Mouse (Mus musculus): ENCODE measurements around the gene Snx27.

The Snx27 gene

DNA sequence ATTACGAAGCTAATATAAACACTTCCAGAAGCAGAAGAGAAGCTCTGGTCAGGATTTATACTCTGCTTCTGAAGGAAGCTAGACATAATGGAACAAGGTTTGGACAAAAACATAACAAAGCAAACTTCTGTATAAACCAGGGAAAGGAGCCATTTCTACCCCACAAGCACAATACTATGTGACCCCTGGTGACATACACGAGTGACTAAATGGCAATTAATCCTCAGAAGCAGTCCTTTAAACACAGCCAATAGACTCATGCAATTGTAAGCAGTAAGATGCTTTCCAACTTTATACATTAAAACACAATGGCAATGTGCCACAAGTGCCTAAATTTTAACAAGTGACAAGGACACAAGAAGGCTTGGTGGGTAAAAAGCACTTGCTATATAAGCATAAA lies 15.3 kb downstream of the Snx27 start:
- DNase-seq (ENCODE audit: low spot score in 2 of 2), result no peak

GRCm38 (mm10) chr3:94565557-94565956 lies 17.0 kb downstream of the Snx27 start:
- DNase-seq (ENCODE audit: low spot score in 2 of 2), result no peak

DNA sequence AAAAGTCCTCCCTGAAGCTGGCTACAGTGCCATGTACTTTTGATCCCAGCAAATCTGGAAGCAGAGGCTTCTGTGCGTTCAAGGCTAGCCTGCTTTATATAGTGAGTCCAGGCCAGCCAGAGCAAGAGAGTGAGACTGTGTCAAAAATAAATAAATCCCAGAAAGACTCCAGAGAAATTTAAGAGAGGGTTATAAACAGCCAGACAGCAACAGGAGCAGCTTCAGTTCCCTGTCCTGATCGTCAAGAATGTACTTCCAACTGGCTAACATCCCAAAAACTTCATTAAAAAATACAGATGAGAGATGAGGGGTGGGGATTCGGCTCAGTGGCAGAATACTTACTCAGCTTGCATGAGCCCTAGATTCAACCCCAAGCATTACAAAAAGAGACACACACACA lies 17.4 kb downstream of the Snx27 start:
- no peak for DNase-seq (ENCODE audit: low spot score in 2 of 2)

DNA sequence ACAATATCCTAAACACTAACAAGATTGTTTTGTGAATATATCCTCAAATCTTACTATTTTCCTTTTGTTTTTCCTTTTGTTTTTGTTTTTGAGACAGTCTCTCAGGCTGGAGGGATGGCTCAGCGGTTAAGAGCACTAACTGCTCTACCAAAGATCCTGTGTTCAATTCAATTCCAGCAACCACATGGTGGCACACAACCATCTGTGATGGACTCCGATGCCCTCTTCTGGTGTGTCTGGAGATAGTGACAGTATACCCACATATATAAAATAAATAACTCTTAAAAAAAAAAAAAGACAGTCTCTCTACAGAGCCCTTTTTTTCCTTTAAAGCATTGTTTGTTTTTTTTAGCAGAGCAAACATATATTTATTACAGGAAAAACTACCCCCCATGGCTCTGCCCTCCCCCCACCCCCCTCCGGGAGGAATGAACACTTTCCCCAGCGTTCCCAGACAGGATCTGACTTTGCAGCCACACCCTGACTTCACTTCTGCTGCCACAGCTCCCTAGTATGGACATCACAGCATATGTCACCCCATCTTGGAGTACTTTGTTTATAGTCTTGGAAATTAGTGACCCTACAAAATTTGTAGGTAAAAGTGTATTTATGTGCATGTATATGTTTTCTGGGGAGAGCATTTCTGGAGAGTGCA lies 18.0 kb downstream of the Snx27 start:
- DNase-seq (ENCODE audit: low spot score in 2 of 2), result no peak

- no peak for DNase-seq (ENCODE audit: low spot score in 2 of 2)
These were observed 19.4 kb downstream of the Snx27 start for GRCm38 (mm10) chr3:94563163-94563562.

GRCm38 (mm10) chr3:94559931-94560429 lies 22.5 kb downstream of the Snx27 start:
- DNase-seq (ENCODE audit: low spot score in 2 of 2), result no peak

DNA sequence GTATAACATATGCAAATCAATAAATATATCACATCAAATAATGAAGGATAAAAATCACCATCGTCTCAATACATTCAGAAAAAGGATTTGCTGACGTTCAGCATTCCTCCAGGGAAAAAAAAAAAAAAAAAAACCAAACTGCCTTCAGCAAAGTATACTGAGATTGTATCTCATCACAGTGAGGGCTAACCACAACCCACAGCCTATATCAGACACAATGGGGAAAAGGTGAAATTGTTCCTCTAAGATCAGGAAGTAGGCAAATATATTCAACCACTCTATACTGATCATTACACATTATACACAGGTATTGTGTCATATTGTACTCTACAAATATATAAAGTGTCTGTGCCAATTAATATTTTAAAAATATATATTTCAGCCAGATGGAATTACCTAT lies 33.5 kb downstream of the Snx27 start:
- DNase-seq (ENCODE audit: low spot score in 2 of 2), result no peak

GRCm38 (mm10) chr3:94537187-94537586 lies 45.3 kb downstream of the Snx27 start:
- DNase-seq (ENCODE audit: low spot score in 2 of 2), result peak in 1 of 2 experiments; percentile 1

DNA sequence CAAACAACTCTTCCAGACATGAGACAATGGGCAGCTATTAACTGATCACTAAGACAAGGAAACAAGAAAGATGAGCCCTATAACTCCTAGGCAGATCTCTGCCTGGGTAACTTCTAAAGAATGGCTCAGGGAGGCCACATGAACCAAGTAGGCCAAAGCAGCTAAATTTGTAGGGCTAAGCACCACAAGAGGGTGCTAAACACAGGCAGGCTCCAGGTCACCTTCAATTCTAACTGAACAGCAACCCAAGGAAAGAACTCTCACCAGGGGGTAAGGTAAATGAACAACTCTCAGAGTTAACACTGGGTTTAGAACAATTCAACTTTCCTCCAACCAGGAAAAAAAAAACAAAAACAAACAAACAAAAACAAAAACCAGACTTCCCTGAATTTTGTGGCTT lies 48.5 kb downstream of the Snx27 start:
- DNase-seq (ENCODE audit: low spot score in 2 of 2), result peak in 1 of 2 experiments; percentile 3

DNA sequence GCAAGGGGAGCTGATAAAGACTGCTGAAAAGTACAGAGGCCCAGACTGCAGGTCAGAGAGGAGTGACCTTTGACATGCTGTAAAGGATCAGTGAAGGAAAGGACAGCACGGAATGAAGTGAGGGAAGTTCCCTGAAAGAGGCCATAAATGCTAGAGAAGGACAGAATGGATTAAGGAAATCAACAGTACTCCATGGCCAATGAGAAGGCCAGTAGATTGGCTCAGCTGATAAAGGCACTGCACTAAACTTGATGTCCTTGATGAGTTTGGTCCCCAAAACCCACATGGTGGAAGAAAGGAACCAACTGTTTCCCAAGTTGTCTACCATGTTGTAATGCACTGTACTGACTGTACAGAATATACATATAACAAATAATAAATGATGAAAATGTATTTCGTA lies 55.8 kb downstream of the Snx27 start:
- no peak for DNase-seq (ENCODE audit: low spot score in 2 of 2)

DNA sequence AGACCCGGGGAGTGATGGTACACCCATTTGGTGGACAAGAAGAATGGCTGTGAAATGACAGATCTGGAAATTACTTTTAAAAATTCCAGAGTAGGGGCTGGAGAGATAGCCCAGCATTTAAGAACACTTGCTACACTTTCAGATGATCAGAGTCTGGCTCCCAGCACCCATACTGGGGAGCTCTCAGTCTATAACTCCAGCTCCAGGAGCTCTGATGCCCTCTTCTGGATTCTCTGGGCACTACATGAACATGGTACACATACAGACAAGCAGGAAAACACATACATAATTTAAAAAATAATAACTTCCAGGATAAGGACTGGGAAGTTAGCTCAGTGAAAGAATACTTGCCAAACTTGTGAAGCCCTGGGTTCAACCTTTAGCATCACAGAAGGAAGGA lies 75.9 kb downstream of the Snx27 start:
- no peak for DNase-seq (ENCODE audit: low spot score in 2 of 2)

GRCm38 (mm10) chr3:94502243-94502642 lies 80.3 kb downstream of the Snx27 start:
- no peak for DNase-seq (ENCODE audit: low spot score in 2 of 2)

- no peak for DNase-seq (ENCODE audit: low spot score in 2 of 2)
These were observed 85.4 kb downstream of the Snx27 start for GRCm38 (mm10) chr3:94497162-94497561.

GRCm38 (mm10) chr3:94487581-94487980 lies 94.9 kb downstream of the Snx27 start:
- no peak for DNase-seq (ENCODE audit: low spot score in 2 of 2)

- no peak for DNase-seq (ENCODE audit: low spot score in 2 of 2)
These were observed 96.6 kb downstream of the Snx27 start for GRCm38 (mm10) chr3:94485922-94486321.

GRCm38 (mm10) chr3:94483790-94484439 lies 98.6 kb downstream of the Snx27 start:
- no peak for DNase-seq (ENCODE audit: low spot score in 2 of 2)

DNA sequence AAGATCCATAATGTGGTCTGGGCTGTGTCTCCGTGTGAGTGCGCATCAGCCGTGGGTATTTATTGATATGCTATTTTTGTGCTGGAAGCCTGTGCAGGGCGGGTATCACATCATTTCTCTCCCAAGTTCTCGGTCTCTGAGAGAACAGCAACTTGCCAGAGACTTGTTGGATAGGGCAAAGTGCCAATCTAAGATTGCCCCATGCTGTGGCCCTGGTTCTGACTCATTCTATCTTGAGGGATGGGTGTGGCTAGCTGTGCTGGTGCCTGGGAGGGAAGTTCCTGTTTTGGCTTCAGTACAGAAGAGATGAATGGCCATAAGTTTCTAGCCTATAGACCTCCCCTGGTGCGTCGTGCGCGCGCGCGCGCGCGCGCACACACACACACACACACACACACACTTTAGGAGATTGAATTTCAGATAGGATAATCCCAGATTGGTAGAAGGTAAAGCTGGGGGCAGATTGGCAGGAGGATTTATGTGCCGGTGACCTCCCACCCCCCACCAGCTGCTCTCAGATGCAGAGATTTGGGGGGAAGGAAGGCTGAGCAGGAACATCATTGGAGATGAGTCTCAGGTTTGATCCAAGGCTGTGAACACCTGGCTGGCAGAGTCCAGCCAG lies 99.6 kb downstream of the Snx27 start:
- no peak for DNase-seq (ENCODE audit: low spot score in 2 of 2)

DNA sequence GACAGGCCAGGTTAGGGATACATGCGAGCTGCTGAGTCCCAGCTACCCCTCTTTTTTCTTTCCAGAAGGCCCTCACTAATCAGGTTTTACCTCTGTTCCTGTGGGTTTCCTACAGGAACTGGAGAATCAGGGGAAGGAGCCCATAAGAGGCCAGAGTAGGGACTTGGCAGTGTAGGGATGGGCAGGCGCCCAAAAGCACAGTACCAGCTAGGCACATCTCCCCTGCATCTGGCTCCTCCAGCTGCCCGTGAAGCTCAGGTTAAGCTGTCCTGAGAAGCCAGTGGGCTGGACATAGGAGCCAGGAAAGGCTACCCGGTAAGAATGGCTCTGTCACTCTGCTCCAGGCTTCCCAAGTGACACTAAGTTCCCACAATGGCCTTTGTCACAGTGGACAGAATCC lies 101.1 kb downstream of the Snx27 start:
- DNase-seq (ENCODE audit: low spot score in 2 of 2), result no peak

GRCm38 (mm10) chr3:94480291-94480884 lies 102.1 kb downstream of the Snx27 start, which contains the start of gene Riiad1:
Gene Riiad1, minus strand, starts transcription at chr3:94480341.
- DNase-seq (ENCODE audit: low spot score in 2 of 2), result no peak

GRCm38 (mm10) chr3:94479564-94479963 lies 103.0 kb downstream of the Snx27 start:
- DNase-seq (ENCODE audit: low spot score in 2 of 2), result no peak

- DNase-seq (ENCODE audit: low spot score in 2 of 2), result no peak
These were observed 103.8 kb downstream of the Snx27 start for GRCm38 (mm10) chr3:94478591-94479169.

GRCm38 (mm10) chr3:94477981-94478422 lies 104.5 kb downstream of the Snx27 start, which contains the start of gene Celf3:
Gene Celf3, plus strand, starts transcription at chr3:94478295.
- DNase-seq (ENCODE audit: low spot score in 2 of 2), result no peak
